In genomic region chr2:150493031-150493430, GRCm38 (mm10) we compare ENCODE assay signal across 14 mouse cellular contexts.
"Had no signal": no experiment of that assay in that cellular context is flagged by ENCODE, and none has a peak within 500 bp of the region (broad histone marks: within the 10 kb centered on the region; RNA-seq: fewer than 3 reads in every experiment).

No protein-coding gene starts in this region.

- DNase-seq: cerebellum, postnatal 10 days; cerebellum, postnatal 14 days; cerebellum, postnatal 25 days; cerebellum, postnatal 36 days; embryo, embryonic 11 days; forebrain, postnatal 0 days; gastrocnemius, adult 2 months; gastrocnemius, postnatal 10 days; gastrocnemius, postnatal 14 days; gastrocnemius, postnatal 25 days; gastrocnemius, postnatal 36 days; heart, adult 11 months; heart, adult 18-20 months; heart, adult 2 months had no signal
